In the genomic region with DNA sequence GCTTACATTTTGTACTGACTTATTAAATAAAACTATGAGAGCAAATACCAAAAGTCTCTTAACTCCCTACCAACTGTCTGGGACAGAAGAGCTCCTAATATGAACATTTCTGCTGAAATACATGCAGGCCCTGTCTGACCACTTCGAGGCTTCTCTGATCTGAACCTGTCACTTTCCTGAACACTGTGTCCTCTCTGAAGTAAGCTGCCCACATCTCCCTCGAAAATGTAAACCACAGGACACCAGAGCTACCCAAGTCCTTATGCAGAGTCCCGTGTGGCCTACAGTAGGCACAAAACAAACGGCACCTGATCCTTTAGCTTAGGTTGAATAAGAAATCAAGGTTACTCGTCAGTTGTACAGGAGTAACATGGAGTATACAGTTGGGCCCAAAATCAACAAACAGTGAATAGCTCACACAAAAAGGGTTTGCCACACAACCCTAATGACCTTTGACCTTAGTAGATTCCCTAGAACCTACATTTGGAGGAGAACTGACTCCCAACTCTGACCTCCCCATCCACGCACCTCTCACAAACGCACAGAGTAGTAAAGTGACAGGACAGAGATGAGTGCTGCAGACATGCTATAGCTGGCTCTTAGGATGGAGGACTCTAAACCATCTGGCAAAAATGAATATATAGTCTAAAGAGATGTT, we compare ENCODE assay signal across 30 mouse cellular contexts. TPM values are rescaled to one million over a fixed set of nuclear protein-coding genes. Genes with fewer than 3 reads are reported as not detected.
A peak's percentile ranks its signal among the peaks of the same experiment; 100 is the strongest.
DNase-seq lines count a peak whose midpoint lies in the region; ATAC-seq and TF ChIP-seq lines count a peak whose summit lies in the region.
"Had no signal": no experiment of that assay in that cellular context is flagged by ENCODE, and none has a peak within 500 bp of the region (broad histone marks: within the 10 kb centered on the region; RNA-seq: fewer than 3 reads in every experiment).

No protein-coding gene starts in this region.

- WGBS in liver, adult 2 months, result 27% methylated on average over 7 of the region's 7 CpGs
- WGBS in liver, postnatal 0 days (ENCODE audit: insufficient replicate concordance), result 41% methylated on average over 7 of the region's 7 CpGs

- H3K79me2 ChIP-seq in liver, adult 2 months (ENCODE audit: control insufficient read depth, insufficient read depth, low read length), result peaks cover 76% of the 10 kb centered on the region

- peak; percentile 59 for DNase-seq in liver, adult 2 months (ENCODE audit: extremely low read depth, low read depth, low spot score)
- DNase-seq in liver, result no peak
- peak; percentile 63 for DNase-seq in 416B (ENCODE audit: low read depth)
- no peak for DNase-seq in liver, postnatal 0 days
- DNase-seq in retina, embryonic 14.5 days (ENCODE audit: low spot score), result no peak
- DNase-seq in adrenal gland, adult 18-20 months (ENCODE audit: low spot score in 2 of 2), result no peak
- DNase-seq: adrenal gland, adult 2 months; adrenal gland, postnatal 14 days; cerebellum, adult 11-12 months; cerebellum, adult 8-10 months; cerebellum, postnatal 10 days; cerebellum, postnatal 36 days; embryo, embryonic 11 days; forebrain, postnatal 0 days; gastrocnemius, postnatal 10 days; gastrocnemius, postnatal 36 days; heart, adult 11 months; heart, postnatal 36 days had no signal

- no peak for TF ChIP-seq POLR2A in liver, adult 2 months (IDR thresholded peaks at IDR 0.05; ENCODE audit: extremely low read depth, insufficient read depth, low read length)
- no peak for TF ChIP-seq POLR2A in bone marrow macrophage, adult 2 months (IDR thresholded peaks at IDR 0.05; ENCODE audit: borderline replicate concordance, low read depth, low read length)

- H3K4me1 ChIP-seq in liver, adult 2 months (ENCODE audit: control insufficient read depth, insufficient read depth, low read length), result peaks cover 21% of the 10 kb centered on the region
- H3K4me1 ChIP-seq in bone marrow macrophage, adult 2 months (ENCODE audit: control insufficient read depth, insufficient read depth, low read length), result peaks cover 74% of the 10 kb centered on the region
- H3K4me1 ChIP-seq in liver, postnatal 0 days (ENCODE audit: insufficient read depth), result peaks cover 49% of the 10 kb centered on the region

- H3K4me2 ChIP-seq in liver, postnatal 0 days (ENCODE audit: low read depth, low read length), result no peak overlapping the region
- H3K4me2 ChIP-seq: embryonic facial prominence, embryonic 15.5 days; heart, embryonic 11.5 days; hindbrain, embryonic 13.5 days had no signal

- no peaks in the 10 kb centered on the region for H3K27me3 ChIP-seq in liver, adult 2 months (ENCODE audit: control insufficient read depth, insufficient read depth, low read length)
- H3K27me3 ChIP-seq in liver, postnatal 0 days (ENCODE audit: insufficient read depth, low read length), result no peaks in the 10 kb centered on the region
- H3K27me3 ChIP-seq: CH12.LX; embryonic facial prominence, embryonic 15.5 days; hindbrain, embryonic 13.5 days; Patski had no signal

- no peaks in the 10 kb centered on the region for H3K36me3 ChIP-seq in liver, adult 2 months (ENCODE audit: control insufficient read depth, insufficient read depth, low read length)
- H3K36me3 ChIP-seq in liver, postnatal 0 days (replicated peaks; ENCODE audit: insufficient read depth, low read length), result no peaks in the 10 kb centered on the region
- H3K36me3 ChIP-seq: embryonic facial prominence, embryonic 15.5 days; hindbrain, embryonic 13.5 days had no signal

- H3K4me3 ChIP-seq in liver, adult 2 months (ENCODE audit: insufficient read depth, low read depth, low read length), result no peak overlapping the region
- no peak overlapping the region for H3K4me3 ChIP-seq in bone marrow macrophage, adult 2 months (ENCODE audit: insufficient read depth, low read length)
- no peak overlapping the region for H3K4me3 ChIP-seq in liver, postnatal 0 days (ENCODE audit: low read depth, low read length)
- H3K4me3 ChIP-seq: embryonic facial prominence, embryonic 15.5 days; hindbrain, embryonic 10.5 days; hindbrain, embryonic 13.5 days had no signal

- no peak for TF ChIP-seq EP300 in liver, postnatal 0 days (IDR thresholded peaks at IDR 0.05; ENCODE audit: low read depth)

- peak overlapping the region; percentile 55 for H3K27ac ChIP-seq in liver, adult 2 months (replicated peaks; ENCODE audit: insufficient read depth, low read depth, low read length)
- 0 out of 2 replicates have a peak overlapping the region, but pooled peaks have one; percentile 1 for H3K27ac ChIP-seq in bone marrow macrophage, adult 2 months (ENCODE audit: insufficient read depth, low read depth, low read length)
- H3K27ac ChIP-seq in liver, postnatal 0 days (ENCODE audit: low read depth), result peak overlapping the region; percentile 23; the same call in 1 of the 2 replicates
- H3K27ac ChIP-seq: embryonic facial prominence, embryonic 15.5 days; hindbrain, embryonic 10.5 days; hindbrain, embryonic 13.5 days had no signal

- no peaks in the 10 kb centered on the region for H3K9me3 ChIP-seq in liver, postnatal 0 days (ENCODE audit: low read length)
- H3K9me3 ChIP-seq: embryonic facial prominence, embryonic 15.5 days; G1E; hindbrain, embryonic 10.5 days; hindbrain, embryonic 13.5 days had no signal

- TF ChIP-seq CTCF in liver, adult 2 months (IDR thresholded peaks at IDR 0.05; ENCODE audit: low read depth, low read length), result no peak
- no peak for TF ChIP-seq CTCF in bone marrow macrophage, adult 2 months (IDR thresholded peaks at IDR 0.05; ENCODE audit: low read depth, low read length)
- TF ChIP-seq CTCF in liver, postnatal 0 days (IDR thresholded peaks at IDR 0.05; ENCODE audit: low read depth), result no peak

- ATAC-seq in liver, postnatal 0 days, result no peak
- ATAC-seq: forebrain, embryonic 14.5 days; forebrain, postnatal 0 days; hindbrain, embryonic 16.5 days; inflammation-experienced regulatory T-cells, adult 6 months; intestine, embryonic 16.5 days; Patski had no signal

- 0 out of 2 replicates have a peak overlapping the region, but pooled peaks have one; percentile 35 for H3K9ac ChIP-seq in liver, adult 2 months (ENCODE audit: low read depth, low read length)
- no peak overlapping the region for H3K9ac ChIP-seq in liver, postnatal 0 days (replicated peaks)
- H3K9ac ChIP-seq: embryonic facial prominence, embryonic 15.5 days; forebrain, postnatal 0 days; hindbrain, embryonic 13.5 days had no signal

RNA-seq across cellular contexts. Expression of a gene that starts 10.6 kb away (rescaled TPM):
- total RNA-seq in liver, adult 2 months (2014; rRNA removed), result 22.1 and 28.0 TPM in 2 replicates
- polyA plus RNA-seq in liver, adult 2 months (2012; rRNA removed), result 22.7 and 28.3 TPM in 2 replicates
- 76.2 and 79.2 TPM in 2 replicates for polyA plus RNA-seq in bone marrow macrophage, adult 2 months (2012; ENCODE audit: insufficient read depth, insufficient read length, missing spikeins)
- 21.2 and 21.9 TPM in 2 replicates for polyA plus RNA-seq in liver, postnatal 0 days (2015; fragmentation: Nextera tagmentation; extraction: Ambion mirVana)
- total RNA-seq in adrenal gland, adult 18-20 months (2021), result 10 to 100 TPM; 69.1 to 93.7 TPM

RNA-seq across cellular contexts. Expression of a gene that starts 31.3 kb away (rescaled TPM):
- 27.4 and 29.5 TPM in 2 replicates for total RNA-seq in liver, adult 2 months (2014; rRNA removed)
- polyA plus RNA-seq in liver, adult 2 months (2012; rRNA removed), result 62.4 and 81.4 TPM in 2 replicates
- polyA plus RNA-seq in bone marrow macrophage, adult 2 months (2012; ENCODE audit: insufficient read depth, insufficient read length, missing spikeins), result 58.3 and 65.1 TPM in 2 replicates
- 16.9 and 18.3 TPM in 2 replicates for polyA plus RNA-seq in liver, postnatal 0 days (2015; fragmentation: Nextera tagmentation; extraction: Ambion mirVana)
- total RNA-seq in adrenal gland, adult 18-20 months (2021), result 10 to 100 TPM; 86.9 to 88.3 TPM

Comparison
In these comparisons a context has a peak if more than half of its experiments do, and no peak if none do; other contexts are left out.
1. DNase-seq: peak in liver, adult 2 months (single experiment) and 416B (single experiment); none in liver (single experiment), liver, postnatal 0 days (single experiment), retina, embryonic 14.5 days (single experiment) and adrenal gland, adult 18-20 months (0 of 2).
2. H3K27ac ChIP-seq: peak in every context shown above with its lines; median percentile 55 in liver, adult 2 months; 23 in liver, postnatal 0 days; 1 in bone marrow macrophage, adult 2 months.